Mouse (Mus musculus) kidney, adult 2 months (tissue): Measurements from ENCODE around the gene Jakmip3. TPM values are rescaled to one million over a fixed set of nuclear protein-coding genes. Genes with fewer than 3 reads are reported as not detected.

Experiments
- DNase-seq: peaks from one replicate; pipeline ENCODE4 v3.0.0; 2021
- H3K27ac ChIP-seq: fragments of 200-500 bp; 2 replicates; pipeline ENCODE4 v1.5.1; 2012; ENCODE audit warnings: low read depth, low read length, control low read depth, inconsistent platforms; ENCODE audit not compliant: insufficient read depth
- H3K27me3 ChIP-seq: fragments of 200-500 bp; replicated peaks from 2 replicates; pipeline ENCODE4 v1.6.1; 2012; ENCODE audit warnings: mild to moderate bottlenecking, moderate library complexity, low read length, inconsistent platforms; ENCODE audit not compliant: control insufficient read depth, insufficient read depth
- H3K36me3 ChIP-seq: fragments of 200-500 bp; 2 replicates; pipeline ENCODE4 v1.6.1; 2012; ENCODE audit warnings: mild to moderate bottlenecking, moderate library complexity, low read length, inconsistent platforms; ENCODE audit not compliant: control insufficient read depth, insufficient read depth
- H3K4me1 ChIP-seq: fragments of 200-500 bp; 2 replicates; pipeline ENCODE4 v1.6.1; 2011; ENCODE audit warnings: low read length; ENCODE audit not compliant: control insufficient read depth, insufficient read depth
- H3K4me3 ChIP-seq: fragments of 200-500 bp; 2 replicates; pipeline ENCODE4 v1.5.1; 2011; ENCODE audit warnings: mild to moderate bottlenecking, low read depth, low read length, control low read depth; ENCODE audit not compliant: insufficient read depth
- CTCF ChIP-seq: fragments of 200-500 bp; conservative IDR thresholded peaks from 2 replicates; pipeline ENCODE4 v1.5.1; 2011; ENCODE audit warnings: low read depth, mild to moderate bottlenecking, control low read depth, low read length, moderate library complexity, mixed read lengths; ENCODE audit not compliant: insufficient read depth, insufficient read length
- POLR2A ChIP-seq: fragments of 200-500 bp; IDR thresholded peaks from one replicate; pipeline ENCODE4 v1.6.1; 2011; ENCODE audit warnings: low read depth, low read length, control low read depth
- whole genome bisulfite sequencing: fragments of 180-500 bp; shearing (Covaris S2); methylation state at CpG from one replicate; pipeline ENCODE4 v1.1.7; 2018; 5-methylcytosine and 5-hydroxymethylcytosine counted together
- polyA plus RNA-seq: library from polyadenylated mRNA; depleted of rRNA; stranded (reverse); fragments of >200 nt; gene quantifications from 2 replicates; pipeline ENCODE4 v1.2.3, GENCODE M21; 2012

The Jakmip3 gene
- polyA plus RNA-seq, 1 experiment, result 0.06 TPM

DNA sequence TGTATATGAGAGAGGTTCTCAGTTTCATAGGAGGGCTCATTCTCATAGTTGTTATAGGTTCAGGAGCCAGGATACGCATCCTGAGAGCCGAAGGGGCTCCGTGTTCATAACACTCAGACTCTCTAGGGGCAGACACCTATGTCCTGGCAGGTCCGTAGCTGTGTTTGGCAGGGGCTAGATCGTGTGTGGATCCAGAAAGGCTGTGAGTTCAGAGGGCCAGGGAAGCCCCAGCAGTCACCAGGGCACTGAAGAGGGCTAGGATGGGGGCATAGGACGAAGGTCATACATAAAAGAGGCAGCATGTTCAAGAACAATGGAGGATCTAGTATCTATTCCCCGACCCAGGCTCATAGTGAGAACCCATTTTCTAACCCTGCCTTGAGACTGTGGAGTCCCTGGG, 154.8 kb downstream of the Jakmip3 start:
- H3K36me3 ChIP-seq, result no peaks in the 10 kb centered on the region
- no peak overlapping the region for H3K27ac ChIP-seq
- 85% methylated on average over 7 of the region's 7 CpGs for WGBS
- TF ChIP-seq CTCF, result no peak
- no peak for TF ChIP-seq POLR2A
- H3K4me1 ChIP-seq, result no peaks in the 10 kb centered on the region
- H3K27me3 ChIP-seq, result no peaks in the 10 kb centered on the region
- DNase-seq, result no peak
- H3K4me3 ChIP-seq, result no peak overlapping the region

DNA sequence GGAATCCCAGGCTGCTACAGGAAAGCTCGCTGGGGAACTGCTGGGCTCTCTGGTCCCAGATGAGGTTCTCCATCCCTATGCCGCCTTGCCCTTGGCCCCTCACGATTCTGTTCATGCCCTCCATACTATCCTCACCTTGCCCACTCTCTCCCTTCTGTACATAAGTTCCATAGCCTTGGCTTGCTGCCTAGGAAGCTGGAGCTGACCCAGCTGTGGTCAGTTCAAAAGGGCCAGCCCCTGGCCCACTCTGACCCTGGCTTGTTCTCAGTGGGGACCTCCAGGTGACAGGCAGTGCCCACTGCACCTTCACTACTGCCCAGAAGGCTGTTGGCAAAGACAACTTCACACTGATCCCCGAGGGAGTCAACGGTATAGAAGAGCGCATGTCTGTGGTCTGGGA, 155.9 kb downstream of the Jakmip3 start:
- no peak for TF ChIP-seq POLR2A
- no peak for TF ChIP-seq CTCF
- Histone ChIP-seq H3K27ac (no peak overlapping the region), H3K4me1 (no peaks in the 10 kb centered on the region), H3K27me3 (no peaks in the 10 kb centered on the region), H3K4me3 (no peak overlapping the region), H3K36me3 (no peaks in the 10 kb centered on the region)
- 90% methylated on average over 6 of the region's 6 CpGs for WGBS
- DNase-seq, result no peak

GRCm38 (mm10) chr7:139100531-139101095, 160.1 kb downstream of the Jakmip3 start:
- Histone ChIP-seq H3K36me3 (no peaks in the 10 kb centered on the region), H3K4me3 (no peak overlapping the region), H3K27me3 (no peaks in the 10 kb centered on the region), H3K27ac (no peak overlapping the region), H3K4me1 (no peaks in the 10 kb centered on the region)
- DNase-seq, result no peak
- TF ChIP-seq POLR2A (no peak), CTCF (no peak)
- 83% methylated on average over 12 of the region's 12 CpGs for WGBS

GRCm38 (mm10) chr7:139101286-139101804, 160.8 kb downstream of the Jakmip3 start:
- TF ChIP-seq POLR2A (no peak), CTCF (no peak)
- no peaks in the 10 kb centered on the region for H3K36me3 ChIP-seq
- no peak for DNase-seq
- no peak overlapping the region for H3K4me3 ChIP-seq
- no peaks in the 10 kb centered on the region for H3K27me3 ChIP-seq
- H3K4me1 ChIP-seq, result no peaks in the 10 kb centered on the region
- no peak overlapping the region for H3K27ac ChIP-seq
- WGBS, result 79% methylated on average over 10 of the region's 10 CpGs

GRCm38 (mm10) chr7:139101826-139102225, 161.3 kb downstream of the Jakmip3 start:
- Histone ChIP-seq H3K4me1 (no peaks in the 10 kb centered on the region), H3K4me3 (no peak overlapping the region), H3K36me3 (no peaks in the 10 kb centered on the region), H3K27me3 (no peaks in the 10 kb centered on the region), H3K27ac (no peak overlapping the region)
- TF ChIP-seq CTCF (no peak), POLR2A (no peak)
- no peak for DNase-seq
- 83% methylated on average over 3 of the region's 3 CpGs for WGBS

GRCm38 (mm10) chr7:139103960-139104381, 163.4 kb downstream of the Jakmip3 start:
- Histone ChIP-seq H3K27ac (no peak overlapping the region), H3K36me3 (no peaks in the 10 kb centered on the region), H3K4me1 (no peaks in the 10 kb centered on the region), H3K4me3 (no peak overlapping the region), H3K27me3 (no peaks in the 10 kb centered on the region)
- DNase-seq, result no peak
- TF ChIP-seq CTCF, result no peak
- no peak for TF ChIP-seq POLR2A
- WGBS, result 64% methylated on average over 10 of the region's 10 CpGs

- H3K4me1 ChIP-seq, result no peaks in the 10 kb centered on the region
- H3K36me3 ChIP-seq, result no peaks in the 10 kb centered on the region
- no peak for TF ChIP-seq POLR2A
- no peak for TF ChIP-seq CTCF
- no peaks in the 10 kb centered on the region for H3K27me3 ChIP-seq
- no peak overlapping the region for H3K27ac ChIP-seq
- WGBS, result 83% methylated on average over 5 of the region's 5 CpGs
- DNase-seq, result no peak
- H3K4me3 ChIP-seq, result no peak overlapping the region
Measured at GRCm38 (mm10) chr7:139105076-139105475, 164.5 kb downstream of the Jakmip3 start.

GRCm38 (mm10) chr7:139105705-139106104, 165.2 kb downstream of the Jakmip3 start:
- 90% methylated on average over 7 of the region's 7 CpGs for WGBS
- no peaks in the 10 kb centered on the region for H3K27me3 ChIP-seq
- H3K4me3 ChIP-seq, result no peak overlapping the region
- H3K36me3 ChIP-seq, result no peaks in the 10 kb centered on the region
- DNase-seq, result no peak
- no peak overlapping the region for H3K27ac ChIP-seq
- H3K4me1 ChIP-seq, result no peaks in the 10 kb centered on the region
- TF ChIP-seq POLR2A, result no peak
- TF ChIP-seq CTCF, result no peak
